9 mouse cellular contexts compared by ENCODE assay signal in the genomic region with DNA sequence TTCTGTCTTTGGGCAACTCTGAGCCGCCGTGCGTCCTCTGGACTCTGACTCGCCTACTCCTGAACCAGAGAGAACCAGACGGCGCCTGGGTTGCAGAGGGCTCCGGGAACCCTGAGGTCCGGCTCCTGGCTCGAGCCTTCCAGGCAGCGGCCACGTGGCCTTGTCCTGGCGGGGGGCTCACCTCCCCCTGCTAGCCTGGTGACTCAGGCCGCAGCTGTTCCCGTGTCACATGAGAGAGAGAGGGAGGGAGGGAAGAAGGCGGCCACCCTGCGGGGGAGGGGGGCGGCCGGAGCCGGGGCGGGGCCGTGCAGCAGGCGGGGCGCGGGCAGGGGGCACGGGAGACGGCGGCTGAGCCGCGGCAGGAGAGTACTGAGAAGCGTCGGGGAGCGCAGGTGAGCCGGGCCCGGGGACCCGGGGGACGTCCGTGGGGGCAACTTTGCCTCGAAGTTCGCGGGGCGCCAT. TPM values are rescaled to one million over a fixed set of nuclear protein-coding genes. Genes with fewer than 3 reads are reported as not detected.
DNase-seq lines count a peak whose midpoint lies in the region; ATAC-seq and TF ChIP-seq lines count a peak whose summit lies in the region.
"Had no signal": no experiment of that assay in that cellular context is flagged by ENCODE, and none has a peak within 500 bp of the region (broad histone marks: within the 10 kb centered on the region; RNA-seq: fewer than 3 reads in every experiment).

No protein-coding gene starts in this region.

- no peaks in the 10 kb centered on the region for H3K9me3 ChIP-seq in heart, embryonic 12.5 days (replicated peaks)
- no peaks in the 10 kb centered on the region for H3K9me3 ChIP-seq in kidney, embryonic 16.5 days (ENCODE audit: low read length)
- H3K9me3 ChIP-seq in liver, embryonic 12.5 days (replicated peaks): no peaks in the 10 kb centered on the region
- H3K9me3 ChIP-seq: G1E had no signal

- peaks cover 53% of the 10 kb centered on the region for H3K79me2 ChIP-seq in myocyte (ENCODE audit: control insufficient read depth, insufficient read depth)

- under 1% methylated on average over 35 of the region's 41 CpGs for WGBS in heart, embryonic 12.5 days
- WGBS in kidney, embryonic 16.5 days: 0% methylated on average over 36 of the region's 41 CpGs
- 1% methylated on average over 32 of the region's 41 CpGs for WGBS in liver, embryonic 12.5 days (ENCODE audit: insufficient replicate concordance)

- peak; percentile 49 for DNase-seq in thymus, postnatal 4 days
- no peak for DNase-seq in thymus, postnatal 0 days (ENCODE audit: low spot score)
- peak; percentile 84 for DNase-seq in testis, postnatal 14 days (ENCODE audit: low spot score)

- peak overlapping the region; percentile 73 for H3K4me2 ChIP-seq in heart, embryonic 12.5 days
- peak overlapping the region; percentile 75 for H3K4me2 ChIP-seq in kidney, embryonic 16.5 days (replicated peaks; ENCODE audit: low read depth, low read length)
- H3K4me2 ChIP-seq in liver, embryonic 12.5 days: peak overlapping the region; percentile 83
- peak overlapping the region; percentile 84 for H3K4me2 ChIP-seq in myocyte (ENCODE audit: low read depth)

- peak overlapping the region; percentile 97 for H3K27ac ChIP-seq in embryonic fibroblast, embryonic 13.5 days (ENCODE audit: insufficient read depth, low read length)
- H3K27ac ChIP-seq in heart, embryonic 12.5 days (ENCODE audit: poor library complexity, severe bottlenecking): peak overlapping the region; percentile 84
- H3K27ac ChIP-seq in kidney, embryonic 16.5 days (ENCODE audit: low read length): peak overlapping the region; percentile 93
- H3K27ac ChIP-seq in liver, embryonic 12.5 days: 0 out of 2 replicates have a peak overlapping the region, but pooled peaks have one; percentile 8

- H3K4me3 ChIP-seq in embryonic fibroblast, embryonic 13.5 days (ENCODE audit: insufficient read depth, low read length): peak overlapping the region; percentile 94
- peak overlapping the region; percentile 89 for H3K4me3 ChIP-seq in heart, embryonic 12.5 days
- peak overlapping the region; percentile 88 for H3K4me3 ChIP-seq in kidney, embryonic 16.5 days (ENCODE audit: low read length)
- H3K4me3 ChIP-seq in liver, embryonic 12.5 days: peak overlapping the region; percentile 67
- peak overlapping the region; percentile 96 for H3K4me3 ChIP-seq in myocyte

- ATAC-seq in heart, embryonic 12.5 days (ENCODE audit: insufficient number of reproducible peaks, low FRiP score): peak; percentile 92
- peak; percentile 88 for ATAC-seq in kidney, embryonic 16.5 days (ENCODE audit: low FRiP score, low TSS enrichment)
- ATAC-seq in liver, embryonic 12.5 days: peak; percentile 51

- peak overlapping the region; percentile 97 for H3K9ac ChIP-seq in heart, embryonic 12.5 days
- peak overlapping the region; percentile 98 for H3K9ac ChIP-seq in kidney, embryonic 16.5 days (replicated peaks; ENCODE audit: low read length)
- peak overlapping the region; percentile 64 for H3K9ac ChIP-seq in liver, embryonic 12.5 days

- TF ChIP-seq POLR2A in embryonic fibroblast, embryonic 13.5 days (IDR thresholded peaks at IDR 0.05; ENCODE audit: low read depth, low read length): peak; percentile 69
- TF ChIP-seq POLR2A in myocyte (IDR thresholded peaks at IDR 0.05; ENCODE audit: insufficient read length, low read depth): peak; percentile 81

- H3K36me3 ChIP-seq in heart, embryonic 12.5 days: peaks cover 31% of the 10 kb centered on the region
- peaks cover 13% of the 10 kb centered on the region for H3K36me3 ChIP-seq in kidney, embryonic 16.5 days (ENCODE audit: insufficient read depth, low read length)
- peaks cover 17% of the 10 kb centered on the region for H3K36me3 ChIP-seq in liver, embryonic 12.5 days
- H3K36me3 ChIP-seq in myocyte (ENCODE audit: control insufficient read depth, insufficient read depth): peaks cover 33% of the 10 kb centered on the region
- H3K36me3 ChIP-seq: G1E had no signal

- peaks cover 11% of the 10 kb centered on the region; the same call in 1 of the 2 replicates for H3K4me1 ChIP-seq in embryonic fibroblast, embryonic 13.5 days (ENCODE audit: control insufficient read depth, insufficient read depth, low read length)
- H3K4me1 ChIP-seq in heart, embryonic 12.5 days (replicated peaks): peaks cover 36% of the 10 kb centered on the region
- peaks cover 24% of the 10 kb centered on the region for H3K4me1 ChIP-seq in kidney, embryonic 16.5 days (ENCODE audit: insufficient read depth, low read length)
- H3K4me1 ChIP-seq in liver, embryonic 12.5 days: peaks cover 25% of the 10 kb centered on the region

- H3ac ChIP-seq in myocyte (ENCODE audit: control insufficient read depth, insufficient read length): peak overlapping the region; percentile 90

- no peaks in the 10 kb centered on the region for H3K27me3 ChIP-seq in heart, embryonic 12.5 days (replicated peaks)
- H3K27me3 ChIP-seq in kidney, embryonic 16.5 days (ENCODE audit: insufficient read depth, low read length): no peaks in the 10 kb centered on the region
- H3K27me3 ChIP-seq in liver, embryonic 12.5 days (replicated peaks): peaks cover 48% of the 10 kb centered on the region
- H3K27me3 ChIP-seq in myocyte (ENCODE audit: control insufficient read depth, insufficient read depth, insufficient read length): no peaks in the 10 kb centered on the region

- TF ChIP-seq CTCF in embryonic fibroblast, embryonic 13.5 days (IDR thresholded peaks at IDR 0.05; ENCODE audit: borderline replicate concordance, insufficient read depth, low read length): no peak

TF ChIP-seq in myocyte, 11 proteins besides CTCF, POLR2A, EP300 and RAD21 (continues in another document):
- TF ChIP-seq E2F4 (IDR thresholded peaks at IDR 0.05; ENCODE audit: insufficient read depth) (no peak), POLR2AphosphoS2 (IDR thresholded peaks at IDR 0.05; ENCODE audit: insufficient read length, low read depth) (peak; percentile 54), MYOD1 (IDR thresholded peaks at IDR 0.05; ENCODE audit: control insufficient read depth in 1 of 3, insufficient read length in 2 of 3, low read depth in 2 of 3) (peak; percentile 13 to 99 (median 97)), USF1 (IDR thresholded peaks at IDR 0.05; ENCODE audit: low read depth) (peak; percentile 93), TCF3 (IDR thresholded peaks at IDR 0.05; ENCODE audit: insufficient read length, low read depth) (peak; percentile 70), REST (IDR thresholded peaks at IDR 0.05; ENCODE audit: insufficient read depth, insufficient read length) (no peak), MYOG (IDR thresholded peaks at IDR 0.05; ENCODE audit: control insufficient read depth in 1 of 3, insufficient read depth in 1 of 3, insufficient read length in 2 of 3, low read depth in 2 of 3) (peak; percentile 74 to 97 (median 96)), SRF (IDR thresholded peaks at IDR 0.05; ENCODE audit: control insufficient read depth, insufficient read length, low read depth) (no peak), CEBPB (IDR thresholded peaks at IDR 0.05; ENCODE audit: insufficient read depth, poor library complexity, severe bottlenecking) (no peak)

RNA-seq across cellular contexts. Expression of a gene that starts 8.8 kb away (rescaled TPM):
- 172 and 183 TPM in 2 replicates for polyA plus RNA-seq in thymus, postnatal 0 days (2015; fragmentation: Nextera tagmentation; extraction: Ambion mirVana)
- polyA plus RNA-seq in embryonic fibroblast, embryonic 13.5 days (2011; ENCODE audit: insufficient read length, low read depth, missing spikeins): 686 and 779 TPM in 2 replicates
- polyA plus RNA-seq in heart, embryonic 12.5 days (2016; fragmentation: Nextera tagmentation; extraction: Ambion mirVana): 341 and 358 TPM in 2 replicates
- polyA plus RNA-seq in kidney, embryonic 16.5 days (2015; fragmentation: Nextera tagmentation; extraction: Ambion mirVana): 775 and 850 TPM in 2 replicates
- polyA plus RNA-seq in liver, embryonic 12.5 days (2016; fragmentation: Nextera tagmentation; extraction: Ambion mirVana): 127 and 129 TPM in 2 replicates
- polyA plus RNA-seq in myocyte (2012; fragmentation: generic; extraction: Trizol): 2,403 TPM

RNA-seq across cellular contexts. Expression of a gene that starts 13.1 kb away (rescaled TPM):
- 6.3 and 7.1 TPM in 2 replicates for polyA plus RNA-seq in thymus, postnatal 0 days (2015; fragmentation: Nextera tagmentation; extraction: Ambion mirVana)
- polyA plus RNA-seq in embryonic fibroblast, embryonic 13.5 days (2011; ENCODE audit: insufficient read length, low read depth, missing spikeins): 5.5 and 7.7 TPM in 2 replicates
- polyA plus RNA-seq in heart, embryonic 12.5 days (2016; fragmentation: Nextera tagmentation; extraction: Ambion mirVana): 6.0 and 6.3 TPM in 2 replicates
- 17.7 and 20.5 TPM in 2 replicates for polyA plus RNA-seq in kidney, embryonic 16.5 days (2015; fragmentation: Nextera tagmentation; extraction: Ambion mirVana)
- 8.2 and 9.0 TPM in 2 replicates for polyA plus RNA-seq in liver, embryonic 12.5 days (2016; fragmentation: Nextera tagmentation; extraction: Ambion mirVana)
- 63.3 TPM for polyA plus RNA-seq in myocyte (2012; fragmentation: generic; extraction: Trizol)

RNA-seq across cellular contexts. Expression of a gene that starts 14.2 kb away (rescaled TPM):
- 251 and 253 TPM in 2 replicates for polyA plus RNA-seq in thymus, postnatal 0 days (2015; fragmentation: Nextera tagmentation; extraction: Ambion mirVana)
- polyA plus RNA-seq in embryonic fibroblast, embryonic 13.5 days (2011; ENCODE audit: insufficient read length, low read depth, missing spikeins): 80.5 and 91.4 TPM in 2 replicates
- 161 and 165 TPM in 2 replicates for polyA plus RNA-seq in heart, embryonic 12.5 days (2016; fragmentation: Nextera tagmentation; extraction: Ambion mirVana)
- polyA plus RNA-seq in kidney, embryonic 16.5 days (2015; fragmentation: Nextera tagmentation; extraction: Ambion mirVana): 227 and 234 TPM in 2 replicates
- polyA plus RNA-seq in liver, embryonic 12.5 days (2016; fragmentation: Nextera tagmentation; extraction: Ambion mirVana): 82.5 and 83.0 TPM in 2 replicates
- polyA plus RNA-seq in myocyte (2012; fragmentation: generic; extraction: Trizol): 238 TPM

RNA-seq across cellular contexts. Expression of a gene that starts 18.1 kb away (rescaled TPM):
- 2.3 and 3.0 TPM in 2 replicates for polyA plus RNA-seq in thymus, postnatal 0 days (2015; fragmentation: Nextera tagmentation; extraction: Ambion mirVana)
- polyA plus RNA-seq in embryonic fibroblast, embryonic 13.5 days (2011; ENCODE audit: insufficient read length, low read depth, missing spikeins): 16.3 and 19.4 TPM in 2 replicates
- 4.3 and 5.0 TPM in 2 replicates for polyA plus RNA-seq in heart, embryonic 12.5 days (2016; fragmentation: Nextera tagmentation; extraction: Ambion mirVana)
- 6.8 and 7.8 TPM in 2 replicates for polyA plus RNA-seq in kidney, embryonic 16.5 days (2015; fragmentation: Nextera tagmentation; extraction: Ambion mirVana)
- 1.8 and 1.9 TPM in 2 replicates for polyA plus RNA-seq in liver, embryonic 12.5 days (2016; fragmentation: Nextera tagmentation; extraction: Ambion mirVana)
- polyA plus RNA-seq in myocyte (2012; fragmentation: generic; extraction: Trizol): 17.9 TPM

RNA-seq across cellular contexts. Expression of a gene that starts 24.0 kb away (rescaled TPM):
- 2.4 and 2.5 TPM in 2 replicates for polyA plus RNA-seq in thymus, postnatal 0 days (2015; fragmentation: Nextera tagmentation; extraction: Ambion mirVana)
- polyA plus RNA-seq in embryonic fibroblast, embryonic 13.5 days (2011; ENCODE audit: insufficient read length, low read depth, missing spikeins): 16.9 and 22.1 TPM in 2 replicates
- 1.4 and 1.5 TPM in 2 replicates for polyA plus RNA-seq in heart, embryonic 12.5 days (2016; fragmentation: Nextera tagmentation; extraction: Ambion mirVana)
- polyA plus RNA-seq in kidney, embryonic 16.5 days (2015; fragmentation: Nextera tagmentation; extraction: Ambion mirVana): 3.9 and 4.0 TPM in 2 replicates
- polyA plus RNA-seq in liver, embryonic 12.5 days (2016; fragmentation: Nextera tagmentation; extraction: Ambion mirVana): 0.12 and 0.17 TPM in 2 replicates
- polyA plus RNA-seq in myocyte (2012; fragmentation: generic; extraction: Trizol): 635 TPM

Comparison
In these comparisons a context has a peak if more than half of its experiments do, and no peak if none do; other contexts are left out.
1. H3K27ac ChIP-seq: peak in every context shown above with its lines; median percentile 97 in embryonic fibroblast, embryonic 13.5 days; 93 in kidney, embryonic 16.5 days; 84 in heart, embryonic 12.5 days; 8 in liver, embryonic 12.5 days.